Mouse (Mus musculus): Measurements from ENCODE around the gene Iqck. TPM values are rescaled to one million over a fixed set of nuclear protein-coding genes. Genes with fewer than 3 reads are reported as not detected.
A peak's percentile ranks its signal among the peaks of the same experiment; 100 is the strongest.

Gene Iqck
- polyA plus RNA-seq, 1 experiment from 2014 or later = 4.1 TPM

GRCm38 (mm10) chr7:118922441-118923202 lies 67.1 kb downstream of the Iqck start:
- H3K27ac ChIP-seq = no peak overlapping the region
- no peak for ATAC-seq
- whole genome bisulfite sequencing = 79% methylated on average over 4 of the region's 4 CpGs
- H3K36me3 ChIP-seq = no peaks in the 10 kb centered on the region
- H3K4me1 ChIP-seq (replicated peaks) = peaks cover 15% of the 10 kb centered on the region
- H3K27me3 ChIP-seq = no peaks in the 10 kb centered on the region
- H3K9me3 ChIP-seq = no peaks in the 10 kb centered on the region
- H3K4me2 ChIP-seq (replicated peaks) = no peak overlapping the region
- H3K9ac ChIP-seq (replicated peaks) = no peak overlapping the region
- no peak overlapping the region for H3K4me3 ChIP-seq (replicated peaks)

- no peak overlapping the region for H3K4me3 ChIP-seq (replicated peaks)
- peaks cover 7% of the 10 kb centered on the region; the same call in 1 of the 2 replicates for H3K4me1 ChIP-seq (replicated peaks)
- no peak overlapping the region for H3K4me2 ChIP-seq (replicated peaks)
- no peak overlapping the region for H3K27ac ChIP-seq
- ATAC-seq = no peak
- WGBS = 88% methylated on average over 3 of the region's 3 CpGs
- no peak overlapping the region for H3K9ac ChIP-seq (replicated peaks)
- H3K9me3 ChIP-seq = no peaks in the 10 kb centered on the region
- H3K36me3 ChIP-seq = no peaks in the 10 kb centered on the region
- H3K27me3 ChIP-seq = no peaks in the 10 kb centered on the region
Observed at GRCm38 (mm10) chr7:118925547-118925946, 70.0 kb downstream of the Iqck start.

- H3K36me3 ChIP-seq = no peaks in the 10 kb centered on the region
- WGBS = 88% methylated on average over 6 of the region's 6 CpGs
- ATAC-seq = no peak
- H3K9ac ChIP-seq (replicated peaks) = no peak overlapping the region
- no peak overlapping the region for H3K4me2 ChIP-seq (replicated peaks)
- H3K27me3 ChIP-seq = no peaks in the 10 kb centered on the region
- no peaks in the 10 kb centered on the region for H3K9me3 ChIP-seq
- peaks cover 7% of the 10 kb centered on the region; the same call in 1 of the 2 replicates for H3K4me1 ChIP-seq (replicated peaks)
- H3K27ac ChIP-seq = no peak overlapping the region
- no peak overlapping the region for H3K4me3 ChIP-seq (replicated peaks)
Observed at GRCm38 (mm10) chr7:118926516-118927260, 71.1 kb downstream of the Iqck start.

- H3K9ac ChIP-seq (replicated peaks) = no peak overlapping the region
- ATAC-seq = no peak
Observed at GRCm38 (mm10) chr7:118927279-118927678, 71.7 kb downstream of the Iqck start.

GRCm38 (mm10) chr7:118928316-118928715 lies 72.8 kb downstream of the Iqck start:
- H3K9me3 ChIP-seq = no peaks in the 10 kb centered on the region
- H3K4me1 ChIP-seq (replicated peaks) = peaks cover 7% of the 10 kb centered on the region; the same call in 1 of the 2 replicates
- H3K36me3 ChIP-seq = no peaks in the 10 kb centered on the region
- no peak overlapping the region for H3K9ac ChIP-seq (replicated peaks)
- H3K4me3 ChIP-seq (replicated peaks) = no peak overlapping the region
- H3K4me2 ChIP-seq (replicated peaks) = no peak overlapping the region
- no peaks in the 10 kb centered on the region for H3K27me3 ChIP-seq
- ATAC-seq = no peak
- 92% methylated on average over 3 of the region's 3 CpGs for WGBS
- no peak overlapping the region for H3K27ac ChIP-seq

More at GRCm38 (mm10) chr7:118927279-118927678, 71.7 kb downstream of the Iqck start:
- Histone ChIP-seq H3K27ac (no peak overlapping the region), H3K4me2 (replicated peaks) (no peak overlapping the region), H3K4me3 (replicated peaks) (no peak overlapping the region), H3K36me3 (no peaks in the 10 kb centered on the region), H3K9me3 (no peaks in the 10 kb centered on the region), H3K27me3 (no peaks in the 10 kb centered on the region), H3K4me1 (replicated peaks) (peaks cover 7% of the 10 kb centered on the region; the same call in 1 of the 2 replicates)
- WGBS = 93% methylated on average over 2 of the region's 2 CpGs

- Histone ChIP-seq H3K27me3 (no peaks in the 10 kb centered on the region), H3K4me2 (replicated peaks) (no peak overlapping the region), H3K36me3 (no peaks in the 10 kb centered on the region), H3K27ac (no peak overlapping the region), H3K4me3 (replicated peaks) (no peak overlapping the region), H3K9me3 (no peaks in the 10 kb centered on the region), H3K4me1 (replicated peaks) (peaks cover 7% of the 10 kb centered on the region; the same call in 1 of the 2 replicates), H3K9ac (replicated peaks) (no peak overlapping the region)
- ATAC-seq = no peak
- 70% methylated on average over 8 of the region's 8 CpGs for WGBS
Observed at GRCm38 (mm10) chr7:118928916-118929315, 73.4 kb downstream of the Iqck start.

- 52% methylated on average over 16 of the region's 16 CpGs for WGBS
- H3K4me1 ChIP-seq (replicated peaks) = peaks cover 7% of the 10 kb centered on the region; the same call in 1 of the 2 replicates
Observed at GRCm38 (mm10) chr7:118929601-118930311, 74.2 kb downstream of the Iqck start.

GRCm38 (mm10) chr7:118931502-118932395 lies 76.2 kb downstream of the Iqck start:
- no peak overlapping the region for H3K4me3 ChIP-seq (replicated peaks)
- H3K27ac ChIP-seq = no peak overlapping the region
- H3K9ac ChIP-seq (replicated peaks) = no peak overlapping the region
- peaks cover 8% of the 10 kb centered on the region for H3K4me1 ChIP-seq (replicated peaks)
- no peak for ATAC-seq
- H3K36me3 ChIP-seq = no peaks in the 10 kb centered on the region
- no peaks in the 10 kb centered on the region for H3K27me3 ChIP-seq
- 81% methylated on average over 17 of the region's 17 CpGs for WGBS
- H3K4me2 ChIP-seq (replicated peaks) = no peak overlapping the region
- no peaks in the 10 kb centered on the region for H3K9me3 ChIP-seq

More at GRCm38 (mm10) chr7:118929601-118930311, 74.2 kb downstream of the Iqck start:
- no peak for ATAC-seq
- no peaks in the 10 kb centered on the region for H3K9me3 ChIP-seq
- no peak overlapping the region for H3K4me3 ChIP-seq (replicated peaks)
- H3K36me3 ChIP-seq = no peaks in the 10 kb centered on the region
- H3K4me2 ChIP-seq (replicated peaks) = no peak overlapping the region
- no peaks in the 10 kb centered on the region for H3K27me3 ChIP-seq
- no peak overlapping the region for H3K27ac ChIP-seq
- no peak overlapping the region for H3K9ac ChIP-seq (replicated peaks)

- 73% methylated on average over 2 of the region's 2 CpGs for WGBS
Observed at GRCm38 (mm10) chr7:118935306-118935705, 79.8 kb downstream of the Iqck start.

GRCm38 (mm10) chr7:118936844-118937243 lies 81.3 kb downstream of the Iqck start:
- Histone ChIP-seq H3K36me3 (no peaks in the 10 kb centered on the region), H3K9me3 (no peaks in the 10 kb centered on the region), H3K4me2 (replicated peaks) (no peak overlapping the region), H3K4me3 (replicated peaks) (no peak overlapping the region), H3K9ac (replicated peaks) (no peak overlapping the region), H3K27me3 (no peaks in the 10 kb centered on the region), H3K4me1 (replicated peaks) (peaks cover 11% of the 10 kb centered on the region), H3K27ac (no peak overlapping the region)
- peak; percentile 48; the same call in 1 of the 2 replicates for ATAC-seq
- 0% methylated on average over 4 of the region's 4 CpGs for WGBS

More at GRCm38 (mm10) chr7:118935306-118935705, 79.8 kb downstream of the Iqck start:
- Histone ChIP-seq H3K27me3 (no peaks in the 10 kb centered on the region), H3K36me3 (no peaks in the 10 kb centered on the region), H3K27ac (no peak overlapping the region), H3K9me3 (no peaks in the 10 kb centered on the region), H3K4me3 (replicated peaks) (no peak overlapping the region), H3K4me2 (replicated peaks) (no peak overlapping the region), H3K4me1 (replicated peaks) (peaks cover 11% of the 10 kb centered on the region), H3K9ac (replicated peaks) (no peak overlapping the region)
- ATAC-seq = no peak
